In genomic region chr16:92158461-92159091, GRCm38 (mm10) we compare ENCODE assay signal across 8 mouse cellular contexts.
DNase-seq lines count a peak whose midpoint lies in the region; ATAC-seq and TF ChIP-seq lines count a peak whose summit lies in the region.

No protein-coding gene starts in this region.

- TF ChIP-seq EP300 in lung, postnatal 0 days (IDR thresholded peaks at IDR 0.05) = peak; percentile 71; the same call in 1 of the 2 replicates

- H3K4me3 ChIP-seq in hindbrain, embryonic 16.5 days (ENCODE audit: low read length) = peak overlapping the region; percentile 45
- peak overlapping the region; percentile 38 for H3K4me3 ChIP-seq in lung, postnatal 0 days (ENCODE audit: low read depth, low read length)

- peak overlapping the region; percentile 76 for H3K27ac ChIP-seq in hindbrain, embryonic 16.5 days (ENCODE audit: low read depth, low read length)
- H3K27ac ChIP-seq in lung, postnatal 0 days (ENCODE audit: low read length) = peak overlapping the region; percentile 85

- peak; percentile 98 for ATAC-seq in hindbrain, embryonic 16.5 days
- peak; percentile 96 for ATAC-seq in lung, postnatal 0 days

- no peak for TF ChIP-seq CTCF in lung, postnatal 0 days (IDR thresholded peaks at IDR 0.05)

- H3K9ac ChIP-seq in hindbrain, embryonic 16.5 days (ENCODE audit: low read depth, low read length) = peak overlapping the region; percentile 73
- H3K9ac ChIP-seq in lung, postnatal 0 days (replicated peaks; ENCODE audit: low read depth) = peak overlapping the region; percentile 26; the same call in 1 of the 2 replicates

- peaks cover 14% of the 10 kb centered on the region for H3K4me1 ChIP-seq in hindbrain, embryonic 16.5 days (ENCODE audit: control insufficient read depth, insufficient read depth, low read depth, low read length)
- 0 out of 2 replicates have a peak, but pooled peaks cover 4% of the 10 kb centered on the region for H3K4me1 ChIP-seq in lung, postnatal 0 days (ENCODE audit: insufficient read depth, low read depth, low read length)

- 3% methylated on average over 24 of the region's 30 CpGs for WGBS in hindbrain, embryonic 16.5 days
- 3% methylated on average over 29 of the region's 30 CpGs for WGBS in lung, postnatal 0 days

- no peaks in the 10 kb centered on the region for H3K27me3 ChIP-seq in hindbrain, embryonic 16.5 days (replicated peaks; ENCODE audit: control insufficient read depth, insufficient read depth, low read length)
- no peaks in the 10 kb centered on the region for H3K27me3 ChIP-seq in lung, postnatal 0 days (replicated peaks; ENCODE audit: insufficient read depth, low read length)

- DNase-seq in R1 (ENCODE audit: low read depth, low spot score) = peak; percentile 84
- DNase-seq in cerebellum, postnatal 36 days = peak; percentile 81 to 89
- DNase-seq in gastrocnemius, adult 18-20 months (ENCODE audit: low spot score) = peak; percentile 32
- DNase-seq in layer of hippocampus, postnatal 36 days = peak; percentile 73 to 78
- peak; percentile 88 for DNase-seq in lung, postnatal 0 days (ENCODE audit: low spot score)
- peak; percentile 77 for DNase-seq in retina, postnatal 1 day
- no peak for DNase-seq in spleen, postnatal 36 days (ENCODE audit: low spot score in 2 of 2)

- H3K9me3 ChIP-seq in hindbrain, embryonic 16.5 days (ENCODE audit: control insufficient read depth, low read length) = no peaks in the 10 kb centered on the region
- H3K9me3 ChIP-seq in lung, postnatal 0 days (ENCODE audit: low read length) = no peaks in the 10 kb centered on the region

- H3K36me3 ChIP-seq in hindbrain, embryonic 16.5 days (ENCODE audit: control insufficient read depth, insufficient read depth, low read length) = no peaks in the 10 kb centered on the region
- H3K36me3 ChIP-seq in lung, postnatal 0 days (ENCODE audit: insufficient read depth, low read length) = no peaks in the 10 kb centered on the region

- H3K4me2 ChIP-seq in hindbrain, embryonic 16.5 days (ENCODE audit: low read length) = peak overlapping the region; percentile 87
- peak overlapping the region; percentile 85 for H3K4me2 ChIP-seq in lung, postnatal 0 days (replicated peaks; ENCODE audit: low read depth, low read length)

Comparison
In these comparisons a context has a peak if more than half of its experiments do, and no peak if none do; other contexts are left out.
1. DNase-seq: peak in R1 (single experiment), cerebellum, postnatal 36 days (2 of 2), gastrocnemius, adult 18-20 months (single experiment), layer of hippocampus, postnatal 36 days (2 of 2), lung, postnatal 0 days (single experiment) and retina, postnatal 1 day (single experiment); none in spleen, postnatal 36 days (0 of 2).